8 mouse cellular contexts compared by ENCODE assay signal in the genomic region with DNA sequence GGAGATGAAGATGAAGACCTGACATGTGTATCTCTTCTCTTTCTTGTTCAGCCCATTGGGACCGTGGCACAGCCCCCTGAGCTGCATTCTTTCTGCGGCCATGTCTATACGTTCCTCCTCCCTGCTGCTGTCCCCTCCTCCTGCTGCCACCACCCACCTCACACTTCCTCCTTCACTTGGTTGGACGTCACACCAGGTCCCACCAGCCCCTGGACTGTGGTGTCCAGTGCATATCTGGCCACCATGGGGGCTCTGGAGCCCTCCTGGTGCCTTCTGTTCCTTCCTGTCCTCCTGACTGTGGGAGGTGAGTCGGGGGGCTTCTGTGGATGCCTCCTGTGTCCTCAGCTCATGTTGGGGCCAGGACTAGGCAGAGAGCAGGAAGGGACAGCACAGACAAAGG. TPM values are rescaled to one million over a fixed set of nuclear protein-coding genes. Genes with fewer than 3 reads are reported as not detected.
DNase-seq lines count a peak whose midpoint lies in the region; ATAC-seq and TF ChIP-seq lines count a peak whose summit lies in the region.

A gene (plus strand): TSS at position 165 of the 400 bp plus-strand sequence.

- no peaks in the 10 kb centered on the region for H3K36me3 ChIP-seq in kidney, embryonic 16.5 days (ENCODE audit: insufficient read depth, low read length)
- no peaks in the 10 kb centered on the region for H3K36me3 ChIP-seq in limb, embryonic 14.5 days (ENCODE audit: control insufficient read depth, insufficient read depth, low read length)

- 0 out of 2 replicates have a peak, but pooled peaks cover 2% of the 10 kb centered on the region for H3K9me3 ChIP-seq in kidney, embryonic 16.5 days (ENCODE audit: low read length)
- H3K9me3 ChIP-seq in limb, embryonic 14.5 days (ENCODE audit: control insufficient read depth, low read length) = no peaks in the 10 kb centered on the region; the same call in 1 of the 2 replicates

- ATAC-seq in kidney, embryonic 16.5 days (ENCODE audit: low FRiP score, low TSS enrichment) = no peak
- no peak for ATAC-seq in limb, embryonic 14.5 days (ENCODE audit: low FRiP score, low read depth)
- ATAC-seq in monocyte, adult 5-6 weeks (replicated peaks; ENCODE audit: insufficient number of reproducible peaks, low FRiP score, low TSS enrichment, poor library complexity, severe bottlenecking) = peak; percentile 68

- H3K4me2 ChIP-seq in kidney, embryonic 16.5 days (replicated peaks; ENCODE audit: low read depth, low read length) = no peak within 1 kb of the TSS
- no peak within 1 kb of the TSS for H3K4me2 ChIP-seq in limb, embryonic 14.5 days (replicated peaks; ENCODE audit: low read depth, low read length, severe bottlenecking)

- WGBS in kidney, embryonic 16.5 days = 70% methylated on average over 5 of the region's 5 CpGs
- WGBS in limb, embryonic 14.5 days = 69% methylated on average over 5 of the region's 5 CpGs

- H3K4me3 ChIP-seq in kidney, embryonic 16.5 days (ENCODE audit: low read length) = no peak within 1 kb of the TSS
- H3K4me3 ChIP-seq in brown adipose tissue, adult 24 weeks (ENCODE audit: insufficient read depth, low read depth, low read length) = peak within 1 kb of the TSS; percentile 53
- H3K4me3 ChIP-seq in limb, embryonic 14.5 days (replicated peaks; ENCODE audit: low read length) = no peak within 1 kb of the TSS

- H3K9ac ChIP-seq in kidney, embryonic 16.5 days (replicated peaks; ENCODE audit: low read length) = no peak within 1 kb of the TSS
- no peak within 1 kb of the TSS for H3K9ac ChIP-seq in limb, embryonic 14.5 days (ENCODE audit: low read depth, low read length, severe bottlenecking)

- H3K27ac ChIP-seq in kidney, embryonic 16.5 days (ENCODE audit: low read length) = no peak within 1 kb of the TSS
- H3K27ac ChIP-seq in brown adipose tissue, adult 24 weeks (replicated peaks; ENCODE audit: low read depth, low read length) = peak within 1 kb of the TSS; percentile 89
- H3K27ac ChIP-seq in limb, embryonic 14.5 days (replicated peaks; ENCODE audit: low read depth, low read length) = no peak within 1 kb of the TSS

- DNase-seq in kidney, postnatal 14 days = no peak
- DNase-seq in heart, postnatal 4 days = no peak
- no peak for DNase-seq in limb, embryonic 14.5 days (ENCODE audit: low spot score)
- DNase-seq in urinary bladder, postnatal 4 days (ENCODE audit: low spot score in 2 of 2) = no peak
- DNase-seq in testis, postnatal 14 days (ENCODE audit: low spot score) = no peak

- TF ChIP-seq POLR2A in limb, embryonic 14.5 days (IDR thresholded peaks at IDR 0.05; ENCODE audit: borderline replicate concordance, extremely low read depth, insufficient read depth, insufficient read length) = no peak

- 0 out of 2 replicates have a peak, but pooled peaks cover 4% of the 10 kb centered on the region for H3K27me3 ChIP-seq in kidney, embryonic 16.5 days (ENCODE audit: insufficient read depth, low read length)
- no peaks in the 10 kb centered on the region for H3K27me3 ChIP-seq in limb, embryonic 14.5 days (ENCODE audit: control insufficient read depth, insufficient read depth, low read length)

- H3K4me1 ChIP-seq in kidney, embryonic 16.5 days (ENCODE audit: insufficient read depth, low read length) = no peaks in the 10 kb centered on the region
- H3K4me1 ChIP-seq in brown adipose tissue, adult 24 weeks (ENCODE audit: control insufficient read depth, insufficient read depth, insufficient read length, low read length) = no peaks in the 10 kb centered on the region; the same call in 1 of the 2 replicates
- H3K4me1 ChIP-seq in limb, embryonic 14.5 days (ENCODE audit: control insufficient read depth, insufficient read depth, low read length) = no peaks in the 10 kb centered on the region

RNA-seq across cellular contexts. Expression of the gene that starts here (rescaled TPM):
- polyA plus RNA-seq in kidney, embryonic 16.5 days (2015; fragmentation: Nextera tagmentation; extraction: Ambion mirVana) = 29.3 and 31.4 TPM in 2 replicates
- 34.6 and 43.0 TPM in 2 replicates for polyA plus RNA-seq in brown adipose tissue, adult 24 weeks (2012; ENCODE audit: insufficient read depth, insufficient read length, missing spikeins)
- 10 to 100 TPM; 11.1 to 13.5 TPM for total RNA-seq in heart, postnatal 4 days (2021)
- polyA plus RNA-seq in limb, embryonic 14.5 days (2012; rRNA removed) = 54.2 and 79.2 TPM in 2 replicates
- 69.8 and 84.7 TPM in 2 replicates for polyA plus RNA-seq in limb, embryonic 14.5 days (2014; fragmentation: Nextera tagmentation; extraction: Ambion mirVana)
- 1,651 to 1,754 TPM (median 1,724 TPM) in 3 replicates for total RNA-seq in monocyte, adult 5-6 weeks (2017)

Comparison
In these comparisons a context has a peak if more than half of its experiments do, and no peak if none do; other contexts are left out.
1. RNA of the gene that starts here (total RNA-seq): 1,651 to 1,754 TPM in monocyte, adult 5-6 weeks; 11.1 to 13.5 TPM in heart, postnatal 4 days; every median in the first group is over 100 times any median in the second.